Mouse (Mus musculus): Measurements from ENCODE around the gene Cep128.

Gene Cep128

DNA sequence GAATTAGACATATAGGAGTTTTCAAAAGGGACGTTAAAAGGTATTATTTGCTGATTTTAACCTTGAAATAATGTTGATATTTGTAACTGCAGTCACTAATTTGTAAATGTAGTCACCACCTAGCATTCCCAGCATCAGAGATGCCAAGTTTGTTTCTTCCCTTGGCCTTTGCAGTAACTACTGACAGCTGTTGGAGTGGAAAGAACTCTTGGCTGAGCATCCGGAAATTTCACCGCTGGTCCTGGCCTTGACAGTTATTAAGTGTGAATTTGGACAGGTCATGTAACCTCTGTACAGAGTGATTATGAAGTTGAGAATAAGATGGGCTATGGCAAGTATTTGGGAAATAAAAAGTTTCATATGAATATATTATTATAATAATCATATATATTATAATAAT, 413.1 kb downstream of the Cep128 start:
- DNase-seq (ENCODE audit: low spot score in 2 of 2): no peak

DNA sequence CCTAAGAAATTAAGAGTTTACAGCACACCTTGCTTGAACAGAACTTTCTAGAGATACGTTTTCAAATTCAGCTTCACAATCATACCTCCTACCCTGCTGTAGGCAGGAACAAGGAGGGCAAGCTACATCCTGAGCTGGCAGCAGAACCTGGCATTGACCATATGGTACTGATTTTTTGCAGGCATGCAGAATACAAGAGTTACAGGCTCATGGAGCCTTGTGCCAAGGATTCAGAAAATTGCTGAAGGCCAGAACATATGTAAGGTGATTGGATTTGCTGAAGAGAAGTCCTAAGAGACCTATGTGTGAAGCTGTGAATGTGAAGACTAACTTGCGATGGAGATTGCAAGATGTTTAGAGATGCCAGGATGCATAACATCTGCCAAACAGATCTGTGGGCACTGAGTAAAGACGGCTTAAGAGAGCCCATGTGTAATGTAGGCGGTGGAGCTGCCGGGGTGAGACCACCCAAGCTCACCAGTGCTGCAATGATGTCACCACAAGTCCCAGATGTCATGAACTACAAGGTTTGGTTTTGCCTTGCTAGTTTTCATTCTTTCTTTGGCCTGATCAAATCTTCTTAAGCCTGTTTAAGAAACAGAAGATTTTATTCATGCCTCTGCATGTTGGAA, 422.7 kb downstream of the Cep128 start:
- no peak for DNase-seq (ENCODE audit: low spot score in 2 of 2)

DNA sequence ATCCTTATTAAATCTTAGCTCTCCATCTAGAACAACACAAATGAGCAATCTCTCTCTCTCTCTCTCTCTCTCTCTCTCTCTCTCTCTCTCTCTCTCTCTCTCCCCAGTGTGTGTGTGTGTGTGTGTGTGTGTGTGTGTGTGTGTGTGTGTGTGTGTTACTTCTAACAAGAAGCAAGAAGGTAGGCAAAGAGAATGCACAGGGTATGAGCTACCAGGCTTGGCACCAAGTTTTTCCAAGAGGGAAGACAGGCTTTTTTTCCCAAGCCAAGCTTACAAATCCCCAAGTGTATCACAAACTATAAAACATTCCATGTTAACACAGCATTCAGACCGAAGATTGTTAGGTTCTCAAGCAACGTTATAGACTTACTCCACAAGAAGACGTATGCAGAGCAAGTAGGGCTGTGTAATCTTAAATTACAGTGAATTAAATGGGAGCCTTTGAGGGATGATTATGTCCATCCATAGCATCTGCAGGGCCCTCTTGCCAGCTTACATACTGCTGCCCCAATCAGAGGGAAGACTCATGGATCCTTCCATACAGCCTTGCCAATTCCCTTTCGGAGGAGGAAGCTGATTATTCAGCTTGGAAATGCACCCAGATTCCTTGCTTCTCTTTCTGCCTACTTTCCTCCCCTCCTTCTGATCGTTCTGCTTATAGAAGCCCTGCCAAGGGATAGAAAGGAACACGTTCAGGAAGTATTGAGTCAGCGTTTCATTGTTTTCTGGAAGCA, 429.3 kb downstream of the Cep128 start:
- no peak for DNase-seq (ENCODE audit: low spot score in 2 of 2)
